Mouse (Mus musculus) layer of hippocampus, adult 11-12 months (tissue): Measurements from ENCODE around the gene Lbx2.

Experiments
- DNase-seq: peaks from one replicate; pipeline ENCODE4 v3.0.0; 2022; ENCODE audit warnings: low spot score

Lbx2 gene

GRCm38 (mm10) chr6:83132176-83132919, 46.2 kb downstream of the Lbx2 start:
- DNase-seq, result no peak

GRCm38 (mm10) chr6:83134226-83134625, 48.1 kb downstream of the Lbx2 start:
- DNase-seq, result no peak

DNA sequence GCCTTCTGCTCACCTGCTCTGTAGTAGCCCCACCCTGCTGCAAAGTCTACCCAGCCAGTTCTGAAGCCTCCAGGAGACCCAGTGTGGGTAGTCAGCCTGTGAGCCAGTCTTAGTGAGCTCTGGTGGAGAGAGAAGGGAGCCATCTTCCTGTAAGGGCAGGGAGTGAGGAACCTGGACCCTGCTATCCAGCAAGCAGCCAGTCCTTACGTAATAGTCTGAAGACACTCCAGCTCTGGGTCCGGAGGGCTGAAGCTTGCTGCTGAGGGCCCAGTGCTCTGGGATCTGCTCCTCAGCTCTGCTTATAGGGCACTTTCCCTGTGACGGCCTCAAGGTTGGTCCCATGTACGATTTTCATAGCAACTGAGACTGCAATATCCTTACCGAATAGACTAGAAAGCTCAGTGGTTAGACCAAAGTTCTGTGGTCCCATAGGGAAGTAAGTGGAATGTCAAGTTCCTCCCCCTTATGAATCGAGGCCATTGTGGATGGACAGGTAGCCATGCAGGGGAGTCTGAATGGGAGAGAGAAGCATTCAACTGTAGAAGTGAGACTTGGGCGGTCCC, 48.9 kb downstream of the Lbx2 start, which contains the start of gene Rtkn:
Gene Rtkn, plus strand, starts transcription at position 513 of the 563 bp plus-strand sequence.
- no peak for DNase-seq

- no peak for DNase-seq
These were observed 49.5 kb downstream of the Lbx2 start for GRCm38 (mm10) chr6:83135571-83136161.

- DNase-seq, result no peak
These were observed 50.2 kb downstream of the Lbx2 start for GRCm38 (mm10) chr6:83136291-83136880.

- peak; percentile 67 for DNase-seq
These were observed 50.9 kb downstream of the Lbx2 start for GRCm38 (mm10) chr6:83136881-83137575.

- DNase-seq, result peak; percentile 85
These were observed 51.4 kb downstream of the Lbx2 start for GRCm38 (mm10) chr6:83137576-83137950.
